Mouse (Mus musculus): ENCODE data around the gene Slc26a9. TPM values are rescaled to one million over a fixed set of nuclear protein-coding genes. Genes with fewer than 3 reads are reported as not detected.

Slc26a9 gene
- total RNA-seq, 2 experiments from 2014 or later = not detected

- no peak for DNase-seq
- intact Hi-C loops (cut with DNase I) = no loop called here
Observed at GRCm38 (mm10) chr1:131734657-131735273, 9.1 kb upstream of the Slc26a9 start.

GRCm38 (mm10) chr1:131736494-131736893 is 7.3 kb upstream of the Slc26a9 start:
- intact Hi-C loops (cut with DNase I) = no loop called here
- no peak for DNase-seq

GRCm38 (mm10) chr1:131737269-131737668 is 6.6 kb upstream of the Slc26a9 start:
- DNase-seq = peak; percentile 65 to 72
- intact Hi-C loops (cut with DNase I) = no loop called here

GRCm38 (mm10) chr1:131738760-131739159 is 5.1 kb upstream of the Slc26a9 start:
- DNase-seq = no peak
- intact Hi-C loops (cut with DNase I) = no loop called here

GRCm38 (mm10) chr1:131739481-131740160 is 4.2 kb upstream of the Slc26a9 start:
- intact Hi-C loops (cut with DNase I) = no loop called here
- DNase-seq = no peak

- intact Hi-C loops (cut with DNase I) = no loop called here
- no peak for DNase-seq
Observed at GRCm38 (mm10) chr1:131745391-131745790, 1.6 kb downstream of the Slc26a9 start.

GRCm38 (mm10) chr1:131747761-131748160 is 3.9 kb downstream of the Slc26a9 start:
- no peak for DNase-seq
- intact Hi-C loops (cut with DNase I) = no loop called here

GRCm38 (mm10) chr1:131748636-131749035 is 4.8 kb downstream of the Slc26a9 start:
- DNase-seq = no peak
- intact Hi-C loops (cut with DNase I) = no loop called here

GRCm38 (mm10) chr1:131749706-131750545 is 6.1 kb downstream of the Slc26a9 start:
- intact Hi-C loops (cut with DNase I) = no loop called here
- DNase-seq = no peak

GRCm38 (mm10) chr1:131751181-131751890 is 7.5 kb downstream of the Slc26a9 start:
- intact Hi-C loops (cut with DNase I) = no loop called here
- DNase-seq = peak in 1 of 2 experiments; percentile 15

- intact Hi-C loops (cut with DNase I) = no loop called here
- no peak for DNase-seq
Observed at GRCm38 (mm10) chr1:131751891-131752311, 8.1 kb downstream of the Slc26a9 start.

- intact Hi-C loops (cut with DNase I) = no loop called here
- DNase-seq = no peak
Observed at GRCm38 (mm10) chr1:131754212-131754829, 10.5 kb downstream of the Slc26a9 start.

- intact Hi-C loops (cut with DNase I) = no loop called here
Observed at GRCm38 (mm10) chr1:131754916-131755315, 11.1 kb downstream of the Slc26a9 start.

GRCm38 (mm10) chr1:131757211-131757610 is 13.4 kb downstream of the Slc26a9 start:
- intact Hi-C loops (cut with DNase I) = no loop called here
- DNase-seq = no peak

More at GRCm38 (mm10) chr1:131754916-131755315, 11.1 kb downstream of the Slc26a9 start:
- peak; percentile 39 to 55 for DNase-seq

GRCm38 (mm10) chr1:131758796-131759195 is 15.0 kb downstream of the Slc26a9 start:
- DNase-seq = no peak
- intact Hi-C loops (cut with DNase I) = no loop called here

GRCm38 (mm10) chr1:131759667-131760427 is 16.0 kb downstream of the Slc26a9 start:
- DNase-seq = peak in 1 of 2 experiments; percentile 0
- intact Hi-C loops (cut with DNase I) = no loop called here

- intact Hi-C loops (cut with DNase I) = no loop called here
- peak in 1 of 2 experiments; percentile 1 for DNase-seq
Observed at GRCm38 (mm10) chr1:131760428-131760820, 16.6 kb downstream of the Slc26a9 start.

GRCm38 (mm10) chr1:131761079-131761831 is 17.4 kb downstream of the Slc26a9 start:
- peak in 1 of 2 experiments; percentile 0 for DNase-seq
- intact Hi-C loops (cut with DNase I) = no loop called here

GRCm38 (mm10) chr1:131763683-131764082 is 19.9 kb downstream of the Slc26a9 start:
- intact Hi-C loops (cut with DNase I) = no loop called here
- no peak for DNase-seq
